Mouse (Mus musculus) E14TG2a.4 (cell line): Measurements from ENCODE around the gene Fgf13.
A peak's percentile ranks its signal among the peaks of the same experiment; 100 is the strongest.

Experiments
- H3K27me3 ChIP-seq: 2 replicates; pipeline ENCODE4 v1.6.1; 2014; ENCODE audit warnings: low read length, control low read depth; ENCODE audit not compliant: insufficient read depth
- H3K36me3 ChIP-seq: 2 replicates; pipeline ENCODE4 v1.6.1; 2014; ENCODE audit warnings: low read length, control low read depth; ENCODE audit not compliant: insufficient read depth
- H3K4me1 ChIP-seq: replicated peaks from 2 replicates; pipeline ENCODE4 v1.6.1; 2014; ENCODE audit warnings: low read depth, low read length, control low read depth
- H3K4me3 ChIP-seq: replicated peaks from 2 replicates; pipeline ENCODE4 v1.5.1; 2014; ENCODE audit warnings: mild to moderate bottlenecking, low read length
- H3K9me3 ChIP-seq: 2 replicates; pipeline ENCODE4 v1.6.1; 2014; ENCODE audit warnings: low read length, control low read depth
- CTCF ChIP-seq: conservative IDR thresholded peaks from 2 replicates; pipeline ENCODE4 v1.5.1; 2014; ENCODE audit warnings: low read length
- NANOG ChIP-seq: IDR thresholded peaks from 2 replicates; pipeline ENCODE4 v1.6.1; 2014; ENCODE audit warnings: borderline replicate concordance, low read length, mixed read lengths
- POU5F1 ChIP-seq: IDR thresholded peaks from 2 replicates; pipeline ENCODE4 v1.6.1; 2014; ENCODE audit warnings: low read length, borderline replicate concordance

Fgf13 gene

GRCm38 (mm10) chrX:59567695-59568431, at the start of gene Fgf13:
TSS of gene Fgf13 (minus strand) at chrX:59568071.
- Histone ChIP-seq H3K9me3 (peaks cover 6% of the 10 kb centered on the region; the same call in 1 of the 2 replicates), H3K4me3 (peak within 1 kb of the TSS; percentile 69), H3K4me1 (peaks cover 8% of the 10 kb centered on the region; the same call in 1 of the 2 replicates), H3K36me3 (no peaks in the 10 kb centered on the region), H3K27me3 (peaks cover 43% of the 10 kb centered on the region)
- no peak for TF ChIP-seq NANOG
- no peak for TF ChIP-seq POU5F1
- TF ChIP-seq CTCF = no peak

DNA sequence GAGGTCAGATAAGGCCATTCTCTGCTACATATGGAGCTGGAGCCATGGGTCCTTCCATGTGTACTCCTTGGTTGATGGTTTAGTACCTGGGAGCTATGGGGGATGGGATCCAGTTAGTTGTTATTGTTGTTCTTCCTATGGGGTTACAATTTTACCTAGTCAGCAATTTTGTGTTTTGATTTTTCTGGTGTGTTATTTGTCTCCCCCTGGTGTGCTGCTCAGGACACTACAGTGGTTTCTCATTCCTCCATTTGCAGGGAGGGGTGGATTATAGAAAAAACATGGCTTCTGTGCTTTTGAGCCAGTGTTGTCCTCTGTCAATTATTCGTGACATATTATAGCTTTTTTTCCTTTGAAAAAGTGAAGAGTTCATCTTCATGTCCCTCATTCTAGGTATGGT, 38.7 kb upstream of the Fgf13 start:
- H3K4me1 ChIP-seq = no peaks in the 10 kb centered on the region
- no peaks in the 10 kb centered on the region for H3K36me3 ChIP-seq
- no peak overlapping the region for H3K4me3 ChIP-seq
- no peaks in the 10 kb centered on the region for H3K27me3 ChIP-seq
- H3K9me3 ChIP-seq = no peaks in the 10 kb centered on the region
- no peak for TF ChIP-seq POU5F1
- no peak for TF ChIP-seq NANOG
- peak; percentile 35; the same call in 1 of the 2 replicates for TF ChIP-seq CTCF

DNA sequence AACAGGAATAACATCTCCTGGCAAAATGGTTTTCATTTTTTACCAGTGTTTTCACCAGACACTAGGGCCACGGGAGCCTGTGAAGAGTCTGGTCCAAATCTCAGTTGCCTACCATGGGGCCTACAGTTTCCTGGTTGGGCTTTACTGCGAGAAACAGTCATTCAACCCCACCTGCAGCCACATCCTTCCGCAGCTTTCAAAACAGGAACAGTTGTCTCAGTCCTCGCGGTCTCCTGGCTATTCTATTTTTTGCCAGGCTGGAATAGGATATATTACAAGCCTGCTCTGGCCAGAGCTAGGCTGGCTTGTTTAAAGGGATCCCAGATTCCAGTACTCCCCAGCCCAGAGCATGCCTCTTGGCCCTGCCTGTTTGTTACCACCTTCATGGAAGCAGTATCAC, 21.2 kb upstream of the Fgf13 start:
- no peak for TF ChIP-seq POU5F1
- no peak for TF ChIP-seq NANOG
- no peak for TF ChIP-seq CTCF
- Histone ChIP-seq H3K36me3 (no peaks in the 10 kb centered on the region), H3K4me1 (no peaks in the 10 kb centered on the region), H3K27me3 (no peaks in the 10 kb centered on the region), H3K9me3 (no peaks in the 10 kb centered on the region), H3K4me3 (no peak overlapping the region)

GRCm38 (mm10) chrX:59585508-59586186, 17.8 kb upstream of the Fgf13 start:
- Histone ChIP-seq H3K9me3 (no peaks in the 10 kb centered on the region), H3K4me3 (no peak overlapping the region), H3K27me3 (no peaks in the 10 kb centered on the region), H3K36me3 (no peaks in the 10 kb centered on the region), H3K4me1 (no peaks in the 10 kb centered on the region)
- TF ChIP-seq NANOG = no peak
- TF ChIP-seq CTCF = no peak
- TF ChIP-seq POU5F1 = no peak

DNA sequence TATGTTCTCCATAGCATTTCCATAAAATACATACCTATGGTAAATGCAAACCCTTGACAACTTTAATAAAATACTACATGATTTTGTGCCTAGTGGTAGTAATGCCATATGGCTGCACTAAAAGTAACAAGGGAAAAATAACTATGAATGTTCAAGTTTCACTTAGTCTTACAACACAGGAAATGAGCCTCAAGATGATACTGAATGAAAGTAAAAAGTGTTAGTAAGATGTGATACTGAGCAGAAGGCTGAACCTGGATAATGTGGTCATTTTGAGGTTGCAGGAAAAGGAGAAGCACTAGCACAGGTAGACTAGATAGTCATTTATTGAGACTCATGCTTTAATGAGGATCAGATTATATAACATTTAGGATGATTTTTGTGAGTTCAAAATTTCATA, 16.2 kb upstream of the Fgf13 start:
- Histone ChIP-seq H3K36me3 (no peaks in the 10 kb centered on the region), H3K27me3 (no peaks in the 10 kb centered on the region), H3K4me3 (no peak overlapping the region), H3K9me3 (no peaks in the 10 kb centered on the region), H3K4me1 (no peaks in the 10 kb centered on the region)
- TF ChIP-seq CTCF = no peak
- no peak for TF ChIP-seq POU5F1
- no peak for TF ChIP-seq NANOG

GRCm38 (mm10) chrX:59566826-59567694, 811 bp downstream of the Fgf13 start:
- H3K4me1 ChIP-seq = peaks cover 8% of the 10 kb centered on the region; the same call in 1 of the 2 replicates
- H3K9me3 ChIP-seq = peaks cover 6% of the 10 kb centered on the region; the same call in 1 of the 2 replicates
- H3K4me3 ChIP-seq = peak overlapping the region; percentile 69
- H3K27me3 ChIP-seq = peaks cover 43% of the 10 kb centered on the region
- TF ChIP-seq NANOG = no peak
- H3K36me3 ChIP-seq = no peaks in the 10 kb centered on the region

GRCm38 (mm10) chrX:59566017-59566679, 1.7 kb downstream of the Fgf13 start:
- Histone ChIP-seq H3K36me3 (no peaks in the 10 kb centered on the region), H3K4me3 (0 out of 2 replicates have a peak overlapping the region, but pooled peaks have one; percentile 4), H3K4me1 (peaks cover 8% of the 10 kb centered on the region; the same call in 1 of the 2 replicates), H3K27me3 (peaks cover 43% of the 10 kb centered on the region), H3K9me3 (peaks cover 6% of the 10 kb centered on the region; the same call in 1 of the 2 replicates)
- TF ChIP-seq CTCF (no peak), POU5F1 (no peak), NANOG (no peak)

- Histone ChIP-seq H3K27me3 (no peaks in the 10 kb centered on the region), H3K4me1 (no peaks in the 10 kb centered on the region), H3K36me3 (no peaks in the 10 kb centered on the region), H3K9me3 (no peaks in the 10 kb centered on the region), H3K4me3 (no peak overlapping the region)
- TF ChIP-seq POU5F1 (no peak), CTCF (no peak), NANOG (no peak)
Measured at GRCm38 (mm10) chrX:59547931-59548330, 19.9 kb downstream of the Fgf13 start.
